Mouse (Mus musculus) stomach, embryonic 15.5 days (tissue): ENCODE results near the gene Usf2. TPM values are rescaled to one million over a fixed set of nuclear protein-coding genes. Genes with fewer than 3 reads are reported as not detected.
A peak's percentile ranks its signal among the peaks of the same experiment; 100 is the strongest.

ENCODE experiments used
- ATAC-seq: fragments of 200-750 bp; cut with Nextera tagmentation; 2 replicates; pipeline ENCODE4 v1.8.0; 2017; ENCODE audit warnings: low read depth, moderate number of reproducible peaks, moderate TSS enrichment; ENCODE audit not compliant: insufficient read depth, low FRiP score
- H3K27ac ChIP-seq: fragments of 300-500 bp; sonication (generic); 2 replicates; pipeline ENCODE4 v1.5.1; 2015; ENCODE audit warnings: mild to moderate bottlenecking, inconsistent platforms
- H3K27me3 ChIP-seq: fragments of 300-500 bp; sonication (generic); replicated peaks from 2 replicates; pipeline ENCODE4 v1.6.1; 2015; ENCODE audit warnings: inconsistent platforms
- H3K36me3 ChIP-seq: fragments of 300-500 bp; sonication (generic); 2 replicates; pipeline ENCODE4 v1.6.1; 2015; ENCODE audit warnings: inconsistent platforms
- H3K4me1 ChIP-seq: fragments of 300-500 bp; sonication (generic); 2 replicates; pipeline ENCODE4 v1.6.1; 2015; ENCODE audit warnings: inconsistent platforms
- H3K4me2 ChIP-seq: fragments of 300-500 bp; sonication (generic); 2 replicates; pipeline ENCODE4 v1.6.1; 2015; ENCODE audit warnings: mild to moderate bottlenecking, inconsistent platforms
- H3K4me3 ChIP-seq: fragments of 300-500 bp; sonication (generic); replicated peaks from 2 replicates; pipeline ENCODE4 v1.5.1; 2015; ENCODE audit warnings: inconsistent platforms
- H3K9ac ChIP-seq: fragments of 300-500 bp; sonication (generic); 2 replicates; pipeline ENCODE4 v1.6.1; 2015; ENCODE audit warnings: inconsistent platforms
- H3K9me3 ChIP-seq: fragments of 300-500 bp; sonication (generic); 2 replicates; pipeline ENCODE4 v1.6.1; 2016; ENCODE audit warnings: inconsistent platforms
- WGBS: fragments of 180-500 bp; shearing (Covaris S2); methylation state at CpG from one replicate; pipeline ENCODE4 v1.1.7; 2015; 5-methylcytosine and 5-hydroxymethylcytosine counted together
- polyA plus RNA-seq: library from polyadenylated mRNA; unstranded; fragments of >200 nt; fragmentation: Nextera tagmentation; extraction: Ambion mirVana; gene quantifications from 2 replicates; pipeline ENCODE4 v1.2.1, GENCODE M21; 2015

Gene Usf2
- polyA plus RNA-seq, 1 experiment from 2014 or later: 19.9 TPM

DNA sequence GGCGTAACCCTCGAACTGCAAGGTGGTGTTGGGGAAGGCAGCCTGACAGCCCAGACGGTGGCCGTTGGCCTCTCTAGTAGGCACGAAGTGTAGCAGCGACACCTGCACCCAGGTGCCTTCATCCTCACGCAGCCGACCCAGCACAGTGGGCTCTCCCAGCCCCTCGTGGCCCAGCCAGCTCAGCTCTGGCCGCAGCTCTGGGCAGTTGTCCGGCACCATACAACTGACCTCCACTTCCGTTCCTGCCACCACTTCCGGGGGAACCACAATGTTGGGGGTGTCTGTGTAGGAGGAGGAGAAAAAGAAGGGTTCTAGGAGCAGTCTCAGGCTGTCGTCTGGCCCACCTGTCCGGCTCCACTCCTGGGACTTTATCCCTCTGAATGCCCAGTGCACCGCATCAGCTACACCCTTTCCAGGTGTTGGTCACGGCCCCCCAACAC is 47.6 kb downstream of the Usf2 start:
- H3K9me3 ChIP-seq: no peaks in the 10 kb centered on the region
- peak overlapping the region; percentile 52 for H3K4me2 ChIP-seq
- H3K27ac ChIP-seq: no peak overlapping the region
- peaks cover 9% of the 10 kb centered on the region; the same call in 1 of the 2 replicates for H3K4me1 ChIP-seq
- WGBS: 20% methylated on average over 16 of the region's 17 CpGs
- H3K9ac ChIP-seq: no peak overlapping the region
- H3K4me3 ChIP-seq: peak overlapping the region; percentile 17
- ATAC-seq: no peak
- H3K36me3 ChIP-seq: no peaks in the 10 kb centered on the region
- no peaks in the 10 kb centered on the region for H3K27me3 ChIP-seq

GRCm38 (mm10) chr7:30908277-30908991 is 48.2 kb downstream of the Usf2 start:
- Histone ChIP-seq H3K9me3 (no peaks in the 10 kb centered on the region), H3K9ac (no peak overlapping the region), H3K36me3 (no peaks in the 10 kb centered on the region), H3K4me1 (peaks cover 9% of the 10 kb centered on the region; the same call in 1 of the 2 replicates), H3K27ac (no peak overlapping the region), H3K4me2 (peak overlapping the region; percentile 52), H3K27me3 (no peaks in the 10 kb centered on the region), H3K4me3 (peak overlapping the region; percentile 17)
- peak; percentile 78 for ATAC-seq
- WGBS: 2% methylated on average over 25 of the region's 26 CpGs

DNA sequence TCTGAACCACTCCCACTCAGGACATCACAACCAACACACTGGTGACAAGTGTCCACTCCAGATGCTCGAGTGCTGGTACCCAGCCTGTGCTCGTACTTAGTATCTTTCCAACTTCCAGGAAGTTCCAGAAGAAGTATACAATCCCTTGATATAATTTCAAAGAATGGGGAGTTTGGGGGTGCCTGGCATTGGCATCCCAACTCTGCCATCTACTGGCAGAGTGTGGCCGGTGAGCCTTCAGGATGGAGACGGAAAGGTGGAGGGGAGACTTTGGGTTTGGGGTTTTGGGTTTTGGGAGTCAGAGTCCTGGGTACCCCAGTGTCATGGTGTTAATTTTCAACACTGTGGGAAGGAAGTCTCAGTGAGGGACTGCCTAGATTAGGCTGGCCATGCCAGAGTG is 52.6 kb downstream of the Usf2 start:
- H3K4me2 ChIP-seq: no peak overlapping the region
- no peak for ATAC-seq
- no peaks in the 10 kb centered on the region for H3K27me3 ChIP-seq
- no peak overlapping the region for H3K27ac ChIP-seq
- H3K4me3 ChIP-seq: no peak overlapping the region
- WGBS: 40% methylated on average over 4 of the region's 4 CpGs
- H3K9ac ChIP-seq: no peak overlapping the region
- H3K36me3 ChIP-seq: no peaks in the 10 kb centered on the region
- peaks cover 9% of the 10 kb centered on the region for H3K4me1 ChIP-seq
- no peaks in the 10 kb centered on the region for H3K9me3 ChIP-seq

Other genes starting within 250 kb of the Usf2 start
- 4.9 and 9.2 TPM in 2 replicates for gene Atp4a, start 244.6 kb downstream of the Usf2 start, polyA plus RNA-seq
- gene Tmem147, start 227.3 kb downstream of the Usf2 start, polyA plus RNA-seq: 227 and 239 TPM in 2 replicates
- 0.50 and 0.73 TPM in 2 replicates for gene Gapdhs, start 213.1 kb downstream of the Usf2 start, polyA plus RNA-seq
- 8.4 and 17.9 TPM in 2 replicates for gene Sbsn, start 205.3 kb downstream of the Usf2 start, polyA plus RNA-seq
- 70.8 and 142 TPM in 2 replicates for gene Dmkn, start 193.0 kb downstream of the Usf2 start, polyA plus RNA-seq
- 96.1 and 227 TPM in 2 replicates for gene Krtdap, start 168.9 kb downstream of the Usf2 start, polyA plus RNA-seq
- 14.9 and 26.5 TPM in 2 replicates for gene Ffar2, start 133.0 kb downstream of the Usf2 start, polyA plus RNA-seq
- gene Ffar3, start 100.6 kb downstream of the Usf2 start, polyA plus RNA-seq: 0.31 and 0.41 TPM in 2 replicates
- 0.26 and 0.30 TPM in 2 replicates for gene Ffar1, start 95.2 kb downstream of the Usf2 start, polyA plus RNA-seq
- gene Cd22, start 76.5 kb downstream of the Usf2 start, polyA plus RNA-seq: 0.15 and 0.22 TPM in 2 replicates
- 0.31 and 0.48 TPM in 2 replicates for gene Mag, start 41.9 kb downstream of the Usf2 start, polyA plus RNA-seq
- 0.62 TPM in 1 of 2 replicates, not detected in the other for gene Hamp2, start 32.1 kb downstream of the Usf2 start, polyA plus RNA-seq
- 0.39 and 1.8 TPM in 2 replicates for gene Hamp, start 12.8 kb downstream of the Usf2 start, polyA plus RNA-seq
- gene Lsr, start 16.7 kb upstream of the Usf2 start, polyA plus RNA-seq: 102 and 116 TPM in 2 replicates
- gene Fam187b, start 17.0 kb upstream of the Usf2 start, polyA plus RNA-seq: 8.7 and 9.7 TPM in 2 replicates
- gene Fxyd5, start 85.7 kb upstream of the Usf2 start, polyA plus RNA-seq: 27.1 and 29.0 TPM in 2 replicates
- gene Fxyd7, start 94.7 kb upstream of the Usf2 start, polyA plus RNA-seq: 21.6 and 25.0 TPM in 2 replicates
- gene Fxyd1, start 100.4 kb upstream of the Usf2 start, polyA plus RNA-seq: 89.3 and 110 TPM in 2 replicates
- gene Lgi4, start 102.5 kb upstream of the Usf2 start, polyA plus RNA-seq: 1.6 and 1.9 TPM in 2 replicates
- 364 and 383 TPM in 2 replicates for gene Fxyd3, start 119.9 kb upstream of the Usf2 start, polyA plus RNA-seq
- 35.3 and 36.9 TPM in 2 replicates for gene Hpn, start 158.5 kb upstream of the Usf2 start, polyA plus RNA-seq
- gene Scn1b, start 170.2 kb upstream of the Usf2 start, polyA plus RNA-seq: 2.1 and 2.9 TPM in 2 replicates
- 52.6 and 54.6 TPM in 2 replicates for gene Gramd1a, start 199.1 kb upstream of the Usf2 start, polyA plus RNA-seq